Mouse (Mus musculus) gastrocnemius, adult 8-10 months (tissue): ENCODE data around the gene Gimap8. TPM values are rescaled to one million over a fixed set of nuclear protein-coding genes. Genes with fewer than 3 reads are reported as not detected.

Experiments used
- DNase-seq, 2 experiments: peaks; one replicate each; pipeline ENCODE4 v3.0.0; 2022; ENCODE audit warnings: low spot score in 2 of 2
- total RNA-seq, 4 experiments: library from RNA; stranded (reverse); gene quantifications; 2 replicates each; pipeline ENCODE4 v1.2.4; 2022

Gene Gimap8
- total RNA-seq, 4 experiments from 2014 or later = 1.3 to 2.0 (median 1.5) TPM

- DNase-seq = no peak
Measured at GRCm38 (mm10) chr6:48702146-48702545, 55.1 kb downstream of the Gimap8 start.

GRCm38 (mm10) chr6:48702601-48703000 is 55.6 kb downstream of the Gimap8 start:
- DNase-seq = no peak

GRCm38 (mm10) chr6:48704146-48704545 is 57.1 kb downstream of the Gimap8 start:
- no peak for DNase-seq

- DNase-seq = no peak
Measured at GRCm38 (mm10) chr6:48706130-48706529, 59.1 kb downstream of the Gimap8 start.

Other genes starting within 250 kb of the Gimap8 start
- gene Zfp467, start 201.4 kb upstream of the Gimap8 start, total RNA-seq = 10 to 100 TPM; 42.9 to 63.5 (median 51.4) TPM
- gene Sspo, start 199.0 kb upstream of the Gimap8 start, total RNA-seq = 1 to 10 TPM in 1 of 4 experiments, under 1 TPM in 3; 0.24 to 1.1 (median 0.37) TPM
- 10 to 100 TPM; 41.6 to 49.2 (median 43.6) TPM for gene Atp6v0e2, start 109.6 kb upstream of the Gimap8 start, total RNA-seq
- 10 to 100 TPM; 20.8 to 25.0 (median 22.9) TPM for gene Lrrc61, start 92.4 kb upstream of the Gimap8 start, total RNA-seq
- 10 to 100 TPM in 2 of 4 experiments, 1 to 10 TPM in 2; 7.5 to 24.6 (median 14.4) TPM for gene Rarres2, start 74.4 kb upstream of the Gimap8 start, total RNA-seq
- not detected for gene Gm45021, start 57.6 kb upstream of the Gimap8 start, total RNA-seq
- 10 to 100 TPM; 28.9 to 35.0 (median 33.6) TPM for gene Repin1, start 53.4 kb upstream of the Gimap8 start, total RNA-seq
- 1 to 10 TPM in 2 of 4 experiments, not detected in 2; 4.4 to 9.4 TPM for gene Gm44965, start 53.3 kb upstream of the Gimap8 start, total RNA-seq
- 10 to 100 TPM in 2 of 4 experiments, 1 to 10 TPM in 2; 8.8 to 12.1 (median 9.9) TPM for gene Zfp775, start 45.2 kb upstream of the Gimap8 start, total RNA-seq
- gene AI854703, start 20.5 kb upstream of the Gimap8 start, total RNA-seq = 1 to 10 TPM in 1 of 4 experiments, under 1 TPM in 3; 0.56 to 1.2 (median 0.71) TPM
- 1 to 10 TPM in 1 of 4 experiments, under 1 TPM in 3; 0.40 to 1.0 (median 0.62) TPM for gene Gimap9, start 28.9 kb downstream of the Gimap8 start, total RNA-seq
- gene Gimap4, start 37.3 kb downstream of the Gimap8 start, total RNA-seq = 1 to 10 TPM; 2.5 to 4.5 (median 3.9) TPM
- 1 to 10 TPM; 8.4 to 9.9 (median 9.1) TPM for gene Gimap6, start 61.0 kb downstream of the Gimap8 start, total RNA-seq
- gene Gm28053, start 71.4 kb downstream of the Gimap8 start, total RNA-seq = 1 to 10 TPM in 3 of 4 experiments, not detected in 1; 1.2 to 2.4 (median 1.4) TPM
- gene Gimap7, start 71.4 kb downstream of the Gimap8 start, total RNA-seq = not detected
- 1 to 10 TPM; 1.5 to 3.1 (median 2.2) TPM for gene Gimap1, start 91.8 kb downstream of the Gimap8 start, total RNA-seq
- 1 to 10 TPM in 3 of 4 experiments, under 1 TPM in 1; 0.82 to 1.5 (median 1.2) TPM for gene Gimap5, start 99.0 kb downstream of the Gimap8 start, total RNA-seq
- gene Gimap3, start 123.6 kb downstream of the Gimap8 start, total RNA-seq = not detected
- gene Tmem176a, start 193.7 kb downstream of the Gimap8 start, total RNA-seq = 1 to 10 TPM; 1.3 to 4.8 (median 2.7) TPM
- gene Tmem176b, start 194.3 kb downstream of the Gimap8 start, total RNA-seq = 10 to 100 TPM in 1 of 4 experiments, 1 to 10 TPM in 3; 4.1 to 10.1 (median 7.2) TPM
- gene Aoc1, start 225.7 kb downstream of the Gimap8 start, total RNA-seq = not detected